Mouse (Mus musculus) neutrophil, adult 65 days (primary cell): ENCODE data around the gene Gad1. TPM values are rescaled to one million over a fixed set of nuclear protein-coding genes. Genes with fewer than 3 reads are reported as not detected.

Experiments
- total RNA-seq: library from RNA; stranded (reverse); gene quantifications from 2 replicates; pipeline ENCODE4 v1.2.4, GENCODE M21; 2023

The Gad1 gene
- total RNA-seq: 0.14 and 0.47 TPM in 2 replicates

GRCm38 (mm10) chr2:70552772-70553171 lies at the start of gene Gad1:
Gad1 (plus strand) TSS chr2:70553072.

GRCm38 (mm10) chr2:70508496-70508895 lies 44.4 kb upstream of the Gad1 start, which contains the start of gene Erich2:
Erich2 (plus strand) TSS chr2:70508819.

Other genes with a start within 250 kb of the Gad1 start
- not detected in 2 replicates for gene Sp5, start 78.1 kb upstream of the Gad1 start, total RNA-seq
- not detected in 2 replicates for gene Erich2, start 44.3 kb upstream of the Gad1 start, total RNA-seq
- 52.8 and 53.4 TPM in 2 replicates for gene Gorasp2, start 108.5 kb downstream of the Gad1 start, total RNA-seq
- not detected in 2 replicates for gene Gm26558, start 109.0 kb downstream of the Gad1 start, total RNA-seq